Mouse (Mus musculus) left cerebral cortex, postnatal 36 days (tissue): ENCODE results near the gene Arid3a. TPM values are rescaled to one million over a fixed set of nuclear protein-coding genes. Genes with fewer than 3 reads are reported as not detected.

Source experiments
- DNase-seq, 2 experiments: peaks; one replicate each; pipeline ENCODE4 v3.0.0; 2021 to 2022; ENCODE audit warnings: low spot score in 2 of 2, mixed read lengths in 1 of 2
- intact Hi-C: fragments of 180-260 bp; cut with DNase I; formaldehyde crosslinking; loops from one replicate; pipeline ENCODE4 v1.15.1; 2025
- total RNA-seq, 2 experiments: library from RNA; stranded (reverse); gene quantifications; 2 replicates each; pipeline ENCODE4 v1.2.3; 2021

Arid3a gene
- total RNA-seq, 2 experiments from 2014 or later, result 6.3 to 6.5 TPM

- intact Hi-C loops, result no loop called here
- DNase-seq, result no peak
Measured at GRCm38 (mm10) chr10:80004233-80004705, 77.4 kb downstream of the Arid3a start.

Other genes starting within 250 kb of the Arid3a start
- gene Cdc34, start 244.8 kb upstream of the Arid3a start, total RNA-seq, result 10 to 100 TPM; 76.2 to 90.0 TPM
- gene Gzmm, start 238.0 kb upstream of the Arid3a start, total RNA-seq, result 1 to 10 TPM; 1.8 to 2.0 TPM
- 100 to 1,000 TPM; 593 to 646 TPM for gene Bsg, start 222.6 kb upstream of the Arid3a start, total RNA-seq
- gene Hcn2, start 210.4 kb upstream of the Arid3a start, total RNA-seq, result 100 to 1,000 TPM; 128 to 152 TPM
- gene Polrmt, start 180.5 kb upstream of the Arid3a start, total RNA-seq, result 10 to 100 TPM; 44.9 to 49.7 TPM
- 1 to 10 TPM; 4.0 to 4.7 TPM for gene Fgf22, start 172.0 kb upstream of the Arid3a start, total RNA-seq
- gene Rnf126, start 160.1 kb upstream of the Arid3a start, total RNA-seq, result 100 to 1,000 TPM in 1 of 2 experiments, 10 to 100 TPM in 1; 92.7 to 104 TPM
- 1 to 10 TPM; 2.8 to 3.6 TPM for gene Fstl3, start 149.8 kb upstream of the Arid3a start, total RNA-seq
- gene Prss57, start 136.1 kb upstream of the Arid3a start, total RNA-seq, result under 1 TPM; 0.74 to 0.79 TPM
- 100 to 1,000 TPM; 321 to 357 TPM for gene Palm, start 133.5 kb upstream of the Arid3a start, total RNA-seq
- 1 to 10 TPM in 1 of 2 experiments, not detected in 1; 1.7 TPM for gene Misp, start 106.1 kb upstream of the Arid3a start, total RNA-seq
- 10 to 100 TPM; 40.2 to 51.9 TPM for gene Ptbp1, start 72.6 kb upstream of the Arid3a start, total RNA-seq
- 1 to 10 TPM; 2.2 to 2.4 TPM for gene Prtn3, start 52.6 kb upstream of the Arid3a start, total RNA-seq
- 10 to 100 TPM; 50.4 to 57.1 TPM for gene Plppr3, start 52.4 kb upstream of the Arid3a start, total RNA-seq
- gene Elane, start 40.8 kb upstream of the Arid3a start, total RNA-seq, result not detected
- gene Cfd, start 36.2 kb upstream of the Arid3a start, total RNA-seq, result not detected
- gene Med16, start 18.1 kb upstream of the Arid3a start, total RNA-seq, result 10 to 100 TPM; 53.2 to 60.6 TPM
- gene Gm26602, start 16.2 kb upstream of the Arid3a start, total RNA-seq, result not detected
- gene Kiss1r, start 10.1 kb upstream of the Arid3a start, total RNA-seq, result 1 to 10 TPM; 6.7 to 8.2 TPM
- 100 to 1,000 TPM; 349 to 368 TPM for gene R3hdm4, start 5.8 kb upstream of the Arid3a start, total RNA-seq
- gene Wdr18, start 33.1 kb downstream of the Arid3a start, total RNA-seq, result 10 to 100 TPM; 44.2 to 46.3 TPM
- gene Grin3b, start 43.7 kb downstream of the Arid3a start, total RNA-seq, result under 1 TPM in 1 of 2 experiments, not detected in 1; 0.10 TPM
- gene Tmem259, start 57.3 kb downstream of the Arid3a start, total RNA-seq, result 100 to 1,000 TPM; 122 TPM
- gene Cnn2, start 61.5 kb downstream of the Arid3a start, total RNA-seq, result 1 to 10 TPM; 4.7 to 7.6 TPM
- 10 to 100 TPM; 10.3 to 13.0 TPM for gene Abca7, start 69.5 kb downstream of the Arid3a start, total RNA-seq
- gene Arhgap45, start 89.6 kb downstream of the Arid3a start, total RNA-seq, result 1 to 10 TPM; 3.3 to 5.3 TPM
- 10 to 100 TPM; 69.2 to 83.6 TPM for gene Polr2e, start 112.8 kb downstream of the Arid3a start, total RNA-seq
- gene Gpx4, start 120.1 kb downstream of the Arid3a start, total RNA-seq, result 100 to 1,000 TPM; 468 to 559 TPM
- gene Sbno2, start 178.5 kb downstream of the Arid3a start, total RNA-seq, result 10 to 100 TPM; 14.5 to 25.5 TPM
- 100 to 1,000 TPM in 1 of 2 experiments, 10 to 100 TPM in 1; 94.4 to 100 TPM for gene Stk11, start 188.8 kb downstream of the Arid3a start, total RNA-seq
- gene Atp5d, start 211.6 kb downstream of the Arid3a start, total RNA-seq, result 100 to 1,000 TPM; 334 to 384 TPM
- 100 to 1,000 TPM; 431 to 463 TPM for gene Cbarp, start 213.8 kb downstream of the Arid3a start, total RNA-seq
- gene Midn, start 221.2 kb downstream of the Arid3a start, total RNA-seq, result 10 to 100 TPM; 76.2 to 78.8 TPM
- 10 to 100 TPM; 94.7 to 96.7 TPM for gene Cirbp, start 238.9 kb downstream of the Arid3a start, total RNA-seq
- gene 1600002K03Rik, start 245.9 kb downstream of the Arid3a start, total RNA-seq, result 1 to 10 TPM; 7.5 to 7.6 TPM